Mouse (Mus musculus): ENCODE measurements around the gene Zc3h4.

GRCm38 (mm10) chr7:16465568-16465967 is 64.9 kb downstream of the Zc3h4 start:
- TF ChIP-seq CTCF (IDR thresholded peaks at IDR 0.05) = no peak
- no peak for TF ChIP-seq EP300 (IDR thresholded peaks at IDR 0.05)
